9 mouse cellular contexts compared by ENCODE assay signal in the genomic region with DNA sequence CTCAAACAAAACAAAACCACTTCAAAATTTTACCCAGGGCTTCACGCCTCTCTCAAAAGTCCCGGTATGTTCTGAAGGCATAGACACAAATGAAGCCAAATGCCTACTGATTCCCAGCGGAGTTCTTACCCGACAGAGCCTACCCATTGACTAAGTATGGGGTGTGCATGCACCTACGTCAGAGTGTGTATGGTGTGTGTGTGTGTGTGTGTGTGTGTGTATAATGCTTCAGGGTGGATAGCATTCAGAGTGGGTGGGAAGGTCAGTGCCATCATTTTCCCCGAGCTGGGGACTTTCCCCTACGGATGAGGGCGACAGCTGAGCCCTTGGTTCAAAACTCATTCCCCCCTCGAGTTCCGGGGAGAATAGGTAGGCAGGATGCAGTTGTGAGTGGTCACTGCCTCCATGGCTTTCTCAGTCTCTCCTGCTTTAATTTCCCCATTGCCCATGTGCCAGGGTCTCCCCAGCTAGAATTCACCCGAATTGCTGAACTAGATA. TPM values are rescaled to one million over a fixed set of nuclear protein-coding genes. Genes with fewer than 3 reads are reported as not detected.
DNase-seq lines count a peak whose midpoint lies in the region; ATAC-seq lines count a peak whose summit lies in the region.
"Had no signal": no experiment of that assay in that cellular context is flagged by ENCODE, and none has a peak within 500 bp of the region (broad histone marks: within the 10 kb centered on the region; RNA-seq: fewer than 3 reads in every experiment).

No protein-coding gene starts in this region.

- intact Hi-C loops in heart, postnatal 14 days (cut with DNase I): loop anchor here (5.0 to 10.0 kb wide), 2 partner anchors 116 to 168 kb away; no protein-coding TSS in a partner anchor

- no peak overlapping the region for H3K4me3 ChIP-seq in heart, embryonic 11.5 days (ENCODE audit: low read depth, low read length)
- H3K4me3 ChIP-seq in forebrain, embryonic 15.5 days: no peak overlapping the region
- H3K4me3 ChIP-seq in liver, embryonic 16.5 days (ENCODE audit: low read depth, low read length): no peak overlapping the region

- DNase-seq in heart, postnatal 14 days: no peak
- no peak for DNase-seq in layer of hippocampus, postnatal 14 days (ENCODE audit: low spot score in 2 of 2)
- no peak for DNase-seq in kidney, postnatal 14 days
- DNase-seq in spleen, postnatal 4 days (ENCODE audit: low spot score in 2 of 2): no peak

- peak overlapping the region; percentile 82 for H3K4me2 ChIP-seq in heart, embryonic 11.5 days
- 0 out of 2 replicates have a peak overlapping the region, but pooled peaks have one; percentile 79 for H3K4me2 ChIP-seq in forebrain, embryonic 15.5 days (replicated peaks)
- H3K4me2 ChIP-seq in liver, embryonic 16.5 days (ENCODE audit: low read depth, low read length): peak overlapping the region; percentile 83

- H3K27me3 ChIP-seq in heart, embryonic 11.5 days (ENCODE audit: control insufficient read depth, insufficient read depth, low read length): no peaks in the 10 kb centered on the region
- H3K27me3 ChIP-seq in forebrain, embryonic 15.5 days: no peaks in the 10 kb centered on the region
- H3K27me3 ChIP-seq in liver, embryonic 16.5 days (ENCODE audit: control insufficient read depth, insufficient read depth, low read depth, low read length): no peaks in the 10 kb centered on the region

- peak overlapping the region; percentile 89 for H3K27ac ChIP-seq in heart, embryonic 11.5 days (ENCODE audit: low read depth, low read length)
- H3K27ac ChIP-seq in forebrain, embryonic 15.5 days (replicated peaks): peak overlapping the region; percentile 84
- H3K27ac ChIP-seq in liver, embryonic 16.5 days (ENCODE audit: low read length): peak overlapping the region; percentile 78

- no peaks in the 10 kb centered on the region for H3K36me3 ChIP-seq in heart, embryonic 11.5 days (ENCODE audit: control insufficient read depth, insufficient read depth, low read length)
- H3K36me3 ChIP-seq in forebrain, embryonic 15.5 days: no peaks in the 10 kb centered on the region
- H3K36me3 ChIP-seq in liver, embryonic 16.5 days (ENCODE audit: control insufficient read depth, insufficient read depth): no peaks in the 10 kb centered on the region

- H3K9ac ChIP-seq in heart, embryonic 11.5 days (ENCODE audit: low read depth, low read length): peak overlapping the region; percentile 52; the same call in 1 of the 2 replicates
- no peak overlapping the region for H3K9ac ChIP-seq in forebrain, embryonic 15.5 days (replicated peaks)
- peak overlapping the region; percentile 6; the same call in 1 of the 2 replicates for H3K9ac ChIP-seq in liver, embryonic 16.5 days (ENCODE audit: low read depth, low read length)

- 74% methylated on average over 11 of the region's 11 CpGs for WGBS in heart, embryonic 11.5 days (ENCODE audit: insufficient replicate concordance)
- WGBS in forebrain, embryonic 15.5 days: 66% methylated on average over 11 of the region's 11 CpGs
- 72% methylated on average over 11 of the region's 11 CpGs for WGBS in liver, embryonic 16.5 days (ENCODE audit: insufficient replicate concordance)

- no peak for ATAC-seq in heart, embryonic 11.5 days (replicated peaks; ENCODE audit: insufficient number of reproducible peaks, low FRiP score, low TSS enrichment)
- peak; percentile 12 for ATAC-seq in CD4-positive, CD25-positive, alpha-beta regulatory T cell, adult 4 months
- no peak for ATAC-seq in forebrain, embryonic 15.5 days (replicated peaks)
- no peak for ATAC-seq in liver, embryonic 16.5 days (ENCODE audit: low read depth)

- peaks cover 22% of the 10 kb centered on the region for H3K4me1 ChIP-seq in heart, embryonic 11.5 days (ENCODE audit: control insufficient read depth, insufficient read depth, low read length)
- peaks cover 28% of the 10 kb centered on the region for H3K4me1 ChIP-seq in forebrain, embryonic 15.5 days
- peaks cover 34% of the 10 kb centered on the region for H3K4me1 ChIP-seq in liver, embryonic 16.5 days (ENCODE audit: control insufficient read depth, low read depth, low read length)

- no peaks in the 10 kb centered on the region for H3K9me3 ChIP-seq in heart, embryonic 11.5 days (replicated peaks; ENCODE audit: control insufficient read depth, low read length)
- no peaks in the 10 kb centered on the region for H3K9me3 ChIP-seq in forebrain, embryonic 15.5 days
- H3K9me3 ChIP-seq in liver, embryonic 16.5 days (replicated peaks; ENCODE audit: control insufficient read depth, low read length): no peaks in the 10 kb centered on the region

RNA-seq across cellular contexts. Expression of a gene that starts 44.6 kb away (rescaled TPM):
- polyA plus RNA-seq in heart, embryonic 11.5 days (2014; fragmentation: Nextera tagmentation; extraction: Ambion mirVana): 150 and 188 TPM in 2 replicates
- 10 to 100 TPM; 24.8 to 27.2 TPM for total RNA-seq in heart, postnatal 14 days (2021)
- polyA plus RNA-seq in CD4-positive, CD25-positive, alpha-beta regulatory T cell, adult 4 months (2017; shearing (Covaris generic)): 10 to 100 TPM; 40.3 to 46.7 TPM
- polyA plus RNA-seq in forebrain, embryonic 15.5 days (2015; fragmentation: Nextera tagmentation; extraction: Ambion mirVana): 253 and 267 TPM in 2 replicates
- 131 and 147 TPM in 2 replicates for polyA plus RNA-seq in liver, embryonic 16.5 days (2015; fragmentation: Nextera tagmentation; extraction: Ambion mirVana)
- 100 to 1,000 TPM; 702 to 713 TPM for total RNA-seq in layer of hippocampus, postnatal 14 days (2021)

RNA-seq across cellular contexts. Expression of a gene that starts 45.8 kb away (rescaled TPM):
- polyA plus RNA-seq in heart, embryonic 11.5 days (2014; fragmentation: Nextera tagmentation; extraction: Ambion mirVana): 0.21 TPM in 1 of 2 replicates, not detected in the other
- not detected for total RNA-seq in heart, postnatal 14 days (2021)
- polyA plus RNA-seq in CD4-positive, CD25-positive, alpha-beta regulatory T cell, adult 4 months (2017; shearing (Covaris generic)): not detected
- polyA plus RNA-seq in forebrain, embryonic 15.5 days (2015; fragmentation: Nextera tagmentation; extraction: Ambion mirVana): 1.5 and 1.9 TPM in 2 replicates
- 0.04 TPM in 1 of 2 replicates, not detected in the other for polyA plus RNA-seq in liver, embryonic 16.5 days (2015; fragmentation: Nextera tagmentation; extraction: Ambion mirVana)
- under 1 TPM; 0.62 TPM for total RNA-seq in layer of hippocampus, postnatal 14 days (2021)
- total RNA-seq: liver, adult 2 months had no signal

RNA-seq across cellular contexts. Expression of a gene that starts 56.7 kb away (rescaled TPM):
- not detected in 2 replicates for polyA plus RNA-seq in heart, embryonic 11.5 days (2014; fragmentation: Nextera tagmentation; extraction: Ambion mirVana)
- not detected for total RNA-seq in heart, postnatal 14 days (2021)
- not detected for polyA plus RNA-seq in CD4-positive, CD25-positive, alpha-beta regulatory T cell, adult 4 months (2017; shearing (Covaris generic))
- 0.06 and 0.13 TPM in 2 replicates for polyA plus RNA-seq in forebrain, embryonic 15.5 days (2015; fragmentation: Nextera tagmentation; extraction: Ambion mirVana)
- not detected in 2 replicates for polyA plus RNA-seq in liver, embryonic 16.5 days (2015; fragmentation: Nextera tagmentation; extraction: Ambion mirVana)
- not detected for total RNA-seq in layer of hippocampus, postnatal 14 days (2021)
- total RNA-seq: liver, adult 2 months had no signal
- polyA plus RNA-seq: liver, adult 2 months had no signal
